Mouse (Mus musculus) midbrain, embryonic 15.5 days (tissue): ENCODE data around the gene Ntmt1. TPM values are rescaled to one million over a fixed set of nuclear protein-coding genes. Genes with fewer than 3 reads are reported as not detected.

ENCODE experiments used
- ATAC-seq: fragments of 200-750 bp; cut with Nextera tagmentation; replicated peaks from 2 replicates; pipeline ENCODE4 v1.8.0; 2017; ENCODE audit warnings: moderate TSS enrichment
- H3K27ac ChIP-seq: fragments of 300-500 bp; sonication (generic); 2 replicates; pipeline ENCODE4 v1.5.1; 2015; ENCODE audit warnings: mild to moderate bottlenecking, inconsistent platforms
- H3K27me3 ChIP-seq: fragments of 300-500 bp; sonication (generic); replicated peaks from 2 replicates; pipeline ENCODE4 v1.6.1; 2015; ENCODE audit warnings: inconsistent platforms
- H3K36me3 ChIP-seq: fragments of 300-500 bp; sonication (generic); replicated peaks from 2 replicates; pipeline ENCODE4 v1.6.1; 2015; ENCODE audit warnings: inconsistent platforms
- H3K4me1 ChIP-seq: fragments of 300-500 bp; sonication (generic); 2 replicates; pipeline ENCODE4 v1.6.1; 2015; ENCODE audit warnings: inconsistent platforms
- H3K4me2 ChIP-seq: fragments of 300-500 bp; sonication (generic); 2 replicates; pipeline ENCODE4 v1.6.1; 2015; ENCODE audit warnings: inconsistent platforms, mild to moderate bottlenecking, moderate library complexity
- H3K4me3 ChIP-seq: fragments of 300-500 bp; sonication (generic); 2 replicates; pipeline ENCODE4 v1.5.1; 2015; ENCODE audit warnings: mild to moderate bottlenecking, inconsistent platforms
- H3K9ac ChIP-seq: fragments of 300-500 bp; sonication (generic); 2 replicates; pipeline ENCODE4 v1.6.1; 2015; ENCODE audit warnings: mild to moderate bottlenecking, inconsistent platforms
- H3K9me3 ChIP-seq: fragments of 300-500 bp; sonication (generic); 2 replicates; pipeline ENCODE4 v1.6.1; 2016; ENCODE audit warnings: inconsistent platforms
- WGBS: fragments of 180-500 bp; shearing (Covaris S2); methylation state at CpG from one replicate; pipeline ENCODE4 v1.1.7; 2015; ENCODE audit warnings: mixed read lengths; 5-methylcytosine and 5-hydroxymethylcytosine counted together
- polyA plus RNA-seq: library from polyadenylated mRNA; unstranded; fragments of >200 nt; fragmentation: Nextera tagmentation; extraction: Ambion mirVana; gene quantifications from 2 replicates; pipeline ENCODE4 v1.2.1, GENCODE M21; 2015

Gene Ntmt1
- polyA plus RNA-seq, 1 experiment from 2014 or later = 122 TPM

DNA sequence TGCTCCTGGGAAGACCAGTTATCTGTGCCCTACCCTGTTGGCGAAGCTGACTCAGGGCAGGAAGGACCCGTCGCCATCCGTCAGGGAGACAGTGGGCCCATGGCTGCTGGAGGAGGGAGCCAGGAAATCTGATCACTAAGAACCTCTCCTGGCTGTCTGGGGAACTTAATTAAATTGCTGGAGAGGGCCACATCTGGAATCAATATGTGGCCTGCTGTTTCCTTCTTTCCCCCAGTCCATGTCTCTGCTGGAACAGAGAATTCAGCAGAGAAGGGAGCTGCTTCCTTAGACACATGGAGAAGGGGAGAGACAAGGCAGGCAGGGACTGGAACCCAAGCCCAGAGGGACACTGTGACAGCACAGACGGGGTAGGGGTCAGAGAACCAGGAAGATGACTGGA lies 26.0 kb downstream of the Ntmt1 start:
- Histone ChIP-seq H3K4me2 (no peak overlapping the region), H3K4me3 (no peak overlapping the region), H3K27ac (no peak overlapping the region), H3K9ac (no peak overlapping the region), H3K4me1 (peaks cover 6% of the 10 kb centered on the region; the same call in 1 of the 2 replicates), H3K27me3 (no peaks in the 10 kb centered on the region), H3K9me3 (no peaks in the 10 kb centered on the region), H3K36me3 (no peaks in the 10 kb centered on the region)
- 65% methylated on average over 5 of the region's 5 CpGs for WGBS
- no peak for ATAC-seq

DNA sequence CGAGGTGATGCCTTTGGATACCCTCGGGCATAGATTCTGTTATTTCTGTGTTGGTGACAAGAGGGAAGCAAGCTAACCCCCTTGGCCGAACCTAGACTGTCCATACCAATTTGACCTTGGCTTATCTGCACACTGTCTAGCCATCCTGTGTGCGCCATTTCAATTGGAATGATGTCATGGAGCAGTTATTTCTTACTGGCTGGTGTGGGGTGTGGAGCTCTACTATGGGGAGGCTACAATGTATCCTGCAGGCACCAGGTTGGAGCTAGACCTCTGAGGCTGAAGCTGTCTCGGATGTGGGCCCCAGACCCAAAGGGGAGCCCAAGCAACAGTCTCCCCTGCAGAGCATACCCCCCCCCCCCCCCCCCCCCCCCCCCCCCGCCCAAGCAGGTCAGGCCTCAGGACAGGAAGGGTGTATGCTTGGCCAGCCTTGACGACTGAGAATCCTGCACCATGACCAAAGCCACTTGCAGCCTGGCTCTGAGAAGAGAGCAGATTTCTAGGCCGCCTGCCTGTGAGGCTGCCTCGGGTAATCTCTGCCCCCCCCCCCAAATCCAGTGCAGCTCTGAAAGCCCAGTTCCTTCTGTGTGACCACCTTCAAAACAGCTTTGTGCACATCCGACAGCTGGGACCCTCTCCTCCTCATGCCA lies 26.9 kb downstream of the Ntmt1 start, which contains the start of gene Prrx2:
Prrx2 (plus strand) TSS at position 600 of the 650 bp plus-strand sequence.
- Histone ChIP-seq H3K9me3 (no peaks in the 10 kb centered on the region), H3K4me2 (no peak within 1 kb of the TSS), H3K4me3 (no peak within 1 kb of the TSS), H3K36me3 (no peaks in the 10 kb centered on the region), H3K4me1 (peaks cover 6% of the 10 kb centered on the region; the same call in 1 of the 2 replicates), H3K27ac (no peak within 1 kb of the TSS), H3K27me3 (no peaks in the 10 kb centered on the region), H3K9ac (no peak within 1 kb of the TSS)
- 63% methylated on average over 9 of the region's 10 CpGs for WGBS
- no peak for ATAC-seq

DNA sequence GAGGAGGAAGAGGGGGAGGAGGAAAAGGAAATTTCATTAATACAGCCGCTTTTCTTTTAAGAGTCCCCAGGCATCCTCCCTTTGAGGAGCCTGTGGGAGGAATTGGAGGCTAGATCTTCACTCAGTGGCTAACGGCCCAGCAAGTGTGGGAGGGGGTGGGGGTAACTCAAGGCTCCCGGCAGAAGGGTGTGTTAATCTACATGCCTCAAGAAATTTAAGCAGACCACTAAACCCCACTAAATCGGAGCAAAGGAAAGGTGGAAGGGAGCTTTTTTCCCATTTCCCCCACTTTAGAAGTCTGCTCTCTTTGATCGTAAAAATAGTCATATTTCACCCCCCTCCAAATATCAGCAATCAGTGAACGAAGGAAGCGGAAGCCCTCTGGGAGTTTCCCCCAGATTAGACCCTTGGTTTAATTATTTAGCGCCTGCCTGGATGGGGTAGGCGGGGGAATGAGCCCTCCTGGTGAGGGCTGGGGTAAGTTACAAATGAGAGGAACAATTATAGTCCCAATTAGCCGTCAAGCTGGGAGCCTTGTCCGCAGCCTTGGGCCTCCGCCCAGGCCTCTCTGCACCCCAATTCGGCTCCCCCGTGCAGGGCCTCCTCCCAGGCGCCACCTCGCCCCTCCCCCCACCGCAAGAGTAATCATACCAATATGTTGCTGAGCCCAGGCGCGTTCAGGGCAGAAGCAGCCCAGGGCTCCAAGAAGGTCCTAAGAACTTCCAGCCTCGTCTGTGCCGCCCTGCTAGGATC lies 28.8 kb downstream of the Ntmt1 start:
- Histone ChIP-seq H3K4me2 (peak overlapping the region; percentile 6; the same call in 1 of the 2 replicates), H3K9me3 (no peaks in the 10 kb centered on the region), H3K27me3 (no peaks in the 10 kb centered on the region), H3K36me3 (no peaks in the 10 kb centered on the region), H3K27ac (no peak overlapping the region), H3K4me3 (no peak overlapping the region), H3K4me1 (peaks cover 6% of the 10 kb centered on the region; the same call in 1 of the 2 replicates), H3K9ac (no peak overlapping the region)
- no peak for ATAC-seq
- WGBS = 16% methylated on average over 21 of the region's 21 CpGs

DNA sequence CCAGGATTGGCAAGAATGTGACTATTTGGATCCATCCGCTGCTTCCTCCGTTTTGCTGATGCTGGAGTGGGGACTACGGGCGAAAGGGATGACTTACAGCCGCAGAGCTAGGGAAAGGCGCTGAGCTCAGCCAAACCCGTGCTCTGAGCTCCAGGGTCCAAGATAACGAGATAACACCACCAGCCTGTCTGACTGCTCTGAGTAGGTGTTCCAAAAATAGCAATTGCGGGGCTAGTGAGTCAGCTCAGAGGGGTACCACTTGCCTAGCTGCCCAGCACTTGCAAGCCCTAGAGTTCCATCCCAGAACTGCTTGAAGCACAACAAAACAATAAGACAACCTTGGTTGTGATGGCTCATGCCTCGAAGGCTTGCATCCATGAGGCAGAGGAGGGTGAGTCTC lies 35.0 kb downstream of the Ntmt1 start:
- ATAC-seq = no peak
- H3K27me3 ChIP-seq = peaks cover 25% of the 10 kb centered on the region
- no peak overlapping the region for H3K9ac ChIP-seq
- 60% methylated on average over 10 of the region's 10 CpGs for WGBS
- no peak overlapping the region for H3K4me2 ChIP-seq
- no peak overlapping the region for H3K27ac ChIP-seq
- H3K4me1 ChIP-seq = peaks cover 7% of the 10 kb centered on the region
- no peaks in the 10 kb centered on the region for H3K9me3 ChIP-seq
- no peaks in the 10 kb centered on the region for H3K36me3 ChIP-seq
- no peak overlapping the region for H3K4me3 ChIP-seq

DNA sequence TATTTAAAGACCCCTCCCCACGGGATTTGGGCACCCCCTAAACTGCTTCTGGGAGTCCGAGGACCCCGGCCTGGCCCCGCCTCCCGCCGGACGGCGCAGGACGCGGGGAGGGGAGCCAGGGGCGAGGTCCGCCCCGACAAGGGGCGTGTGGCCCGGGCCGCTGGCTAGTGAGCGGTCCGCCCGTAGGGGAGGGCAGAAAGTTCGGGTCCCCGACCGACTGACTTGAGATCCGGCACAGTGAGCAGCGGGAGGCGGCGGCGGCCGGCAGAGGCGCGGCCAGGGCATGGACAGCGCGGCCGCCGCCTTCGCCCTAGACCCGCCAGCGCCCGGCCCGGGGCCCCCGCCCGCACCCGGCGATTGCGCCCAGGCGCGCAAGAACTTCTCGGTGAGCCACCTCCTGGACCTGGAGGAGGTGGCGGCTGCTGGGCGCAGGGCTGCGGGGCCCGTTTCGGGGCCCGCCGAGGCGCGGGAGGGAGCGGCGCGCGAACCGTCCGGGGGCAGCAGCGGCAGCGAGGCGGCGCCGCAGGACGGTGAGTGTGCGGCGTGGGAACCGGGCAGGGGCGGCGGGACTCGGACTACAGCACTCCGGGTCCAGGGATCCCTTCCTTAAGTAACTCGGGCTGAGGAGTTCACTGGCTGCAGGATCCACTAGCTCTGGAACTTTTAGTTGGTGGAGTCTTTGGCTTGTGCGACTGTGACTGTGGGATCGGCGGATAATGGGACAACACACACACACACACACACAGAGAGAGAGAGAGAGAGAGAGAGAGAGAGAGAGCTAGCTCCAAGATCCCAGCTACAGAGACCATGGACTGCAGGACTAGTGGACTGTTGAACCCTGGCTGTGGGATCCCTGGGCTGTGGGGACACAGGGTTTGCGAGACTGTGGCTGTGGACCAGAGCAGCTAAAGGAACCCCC lies 37.8 kb downstream of the Ntmt1 start:
- Histone ChIP-seq H3K36me3 (no peaks in the 10 kb centered on the region), H3K9me3 (no peaks in the 10 kb centered on the region), H3K27ac (no peak overlapping the region), H3K4me2 (peak overlapping the region; percentile 74), H3K4me3 (peak overlapping the region; percentile 41), H3K9ac (peak overlapping the region; percentile 37; the same call in 1 of the 2 replicates), H3K27me3 (peaks cover 25% of the 10 kb centered on the region), H3K4me1 (peaks cover 7% of the 10 kb centered on the region)
- 1% methylated on average over 73 of the region's 80 CpGs for WGBS
- ATAC-seq = no peak

DNA sequence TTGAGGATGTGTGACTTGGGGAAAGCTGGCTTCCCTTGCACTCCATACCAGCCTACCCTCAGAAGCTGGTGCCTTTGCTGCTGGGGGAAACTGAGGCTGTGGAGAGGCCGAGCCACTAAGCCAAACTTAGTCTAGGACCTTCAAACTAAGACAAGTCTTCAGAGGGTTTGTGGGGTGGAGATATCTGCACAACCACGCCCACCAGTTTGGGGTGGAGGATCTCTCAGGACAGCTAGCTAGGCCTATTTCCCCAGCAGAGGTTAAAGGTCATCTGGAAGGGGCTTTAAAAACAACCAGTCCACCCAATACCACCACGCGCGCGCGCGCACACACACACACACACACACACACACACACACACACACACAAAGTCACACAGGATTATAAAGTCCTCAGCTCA lies 38.6 kb downstream of the Ntmt1 start:
- Histone ChIP-seq H3K4me1 (peaks cover 7% of the 10 kb centered on the region), H3K9ac (no peak overlapping the region), H3K27ac (no peak overlapping the region), H3K27me3 (peaks cover 25% of the 10 kb centered on the region), H3K4me3 (no peak overlapping the region), H3K9me3 (no peaks in the 10 kb centered on the region), H3K4me2 (no peak overlapping the region), H3K36me3 (no peaks in the 10 kb centered on the region)
- 82% methylated on average over 8 of the region's 8 CpGs for WGBS
- ATAC-seq = no peak

DNA sequence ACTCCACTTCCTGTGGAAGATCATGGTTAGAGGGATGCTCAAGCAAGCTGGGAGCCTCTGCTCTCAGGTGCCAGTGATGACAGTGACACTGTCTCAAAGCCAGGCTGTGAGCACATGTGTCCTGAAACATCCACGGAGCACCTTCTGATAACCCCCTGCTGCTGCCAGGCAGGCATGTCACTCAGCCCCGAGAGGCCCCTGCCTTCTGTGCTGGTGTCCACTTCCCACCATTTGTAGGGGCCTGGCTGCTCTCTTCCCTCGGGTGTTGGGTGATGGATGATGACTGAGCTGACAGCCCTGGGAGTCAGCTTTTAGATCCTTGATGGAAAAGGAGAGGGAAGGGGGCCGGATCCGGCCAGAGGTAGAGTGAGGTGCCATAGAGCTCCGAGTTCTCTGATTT lies 39.1 kb downstream of the Ntmt1 start:
- peaks cover 25% of the 10 kb centered on the region for H3K27me3 ChIP-seq
- no peak overlapping the region for H3K9ac ChIP-seq
- no peak overlapping the region for H3K4me2 ChIP-seq
- H3K4me1 ChIP-seq = peaks cover 7% of the 10 kb centered on the region
- no peak overlapping the region for H3K27ac ChIP-seq
- H3K9me3 ChIP-seq = no peaks in the 10 kb centered on the region
- no peak for ATAC-seq
- WGBS = 49% methylated on average over 6 of the region's 6 CpGs
- no peak overlapping the region for H3K4me3 ChIP-seq
- no peaks in the 10 kb centered on the region for H3K36me3 ChIP-seq

DNA sequence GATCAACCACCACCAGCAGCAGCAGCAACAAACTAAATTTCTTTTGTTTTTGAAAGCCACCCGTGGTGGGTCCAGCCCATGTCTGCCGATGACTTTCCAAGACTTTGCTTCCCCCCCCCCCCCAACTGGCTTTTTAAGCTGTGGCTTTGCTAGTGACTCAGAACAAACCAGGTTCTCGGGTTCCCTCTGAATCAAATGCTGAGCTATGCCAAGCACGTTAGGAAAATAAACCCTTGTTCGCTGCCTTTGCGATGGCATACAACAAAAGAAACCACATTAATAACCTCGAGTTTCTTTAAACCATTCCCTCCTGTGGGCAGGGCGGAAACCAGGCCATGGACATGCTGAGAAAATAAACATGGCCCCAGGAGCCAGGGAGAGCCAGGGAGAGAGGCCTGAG lies 40.6 kb downstream of the Ntmt1 start:
- 69% methylated on average over 8 of the region's 8 CpGs for WGBS
- Histone ChIP-seq H3K9ac (no peak overlapping the region), H3K4me1 (peaks cover 18% of the 10 kb centered on the region), H3K4me3 (no peak overlapping the region), H3K27me3 (peaks cover 25% of the 10 kb centered on the region), H3K36me3 (no peaks in the 10 kb centered on the region), H3K4me2 (no peak overlapping the region), H3K27ac (no peak overlapping the region), H3K9me3 (no peaks in the 10 kb centered on the region)
- ATAC-seq = no peak

DNA sequence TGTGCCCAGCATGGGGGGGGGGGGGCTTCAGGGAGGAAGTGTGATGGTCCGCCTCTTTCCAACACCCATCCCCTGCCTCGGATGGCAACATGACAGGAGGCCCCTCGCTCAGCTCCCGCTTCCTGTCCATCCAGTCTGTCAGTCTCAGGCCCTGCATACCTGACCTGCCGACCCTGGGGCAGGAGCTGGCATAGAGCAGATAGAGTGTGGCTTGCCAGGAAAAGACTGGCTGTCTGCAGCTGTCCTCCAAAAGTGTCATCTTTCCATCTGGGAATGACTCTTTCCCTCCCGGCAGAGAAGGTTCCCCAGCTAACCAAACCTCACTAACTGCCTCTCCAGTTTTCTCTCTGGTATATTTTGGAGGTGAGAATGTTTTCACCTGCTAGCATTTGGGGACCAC lies 43.0 kb downstream of the Ntmt1 start:
- no peaks in the 10 kb centered on the region for H3K9me3 ChIP-seq
- H3K9ac ChIP-seq = no peak overlapping the region
- ATAC-seq = no peak
- H3K27me3 ChIP-seq = peaks cover 12% of the 10 kb centered on the region
- H3K36me3 ChIP-seq = no peaks in the 10 kb centered on the region
- WGBS = 59% methylated on average over 5 of the region's 6 CpGs
- H3K4me3 ChIP-seq = no peak overlapping the region
- H3K4me2 ChIP-seq = no peak overlapping the region
- no peak overlapping the region for H3K27ac ChIP-seq
- H3K4me1 ChIP-seq = peaks cover 11% of the 10 kb centered on the region

DNA sequence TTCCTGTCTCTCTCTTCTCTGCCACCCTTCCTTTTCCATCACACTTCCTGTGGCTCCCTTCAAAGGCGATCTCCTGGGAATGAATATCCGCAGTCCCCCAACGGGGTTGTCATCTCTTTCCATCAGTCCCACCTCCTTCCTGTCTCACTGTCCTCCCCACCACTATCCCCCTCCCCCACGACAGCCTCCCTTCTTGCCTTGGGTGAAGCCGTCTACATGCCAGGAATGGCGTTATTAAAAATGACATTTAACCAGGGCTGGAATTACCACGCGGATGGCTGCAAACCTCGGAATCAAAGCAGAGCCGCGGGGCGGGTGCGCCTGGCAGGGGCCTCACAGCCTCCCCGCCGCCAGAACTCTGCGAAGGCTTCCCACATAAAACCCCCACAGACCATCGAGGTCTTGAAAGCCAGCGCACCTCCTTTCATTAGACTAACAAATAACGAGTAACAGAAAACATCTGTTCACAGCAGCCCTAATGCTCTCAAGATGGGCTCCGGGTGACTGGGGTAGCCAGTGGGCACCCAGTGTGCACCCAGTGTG lies 45.2 kb downstream of the Ntmt1 start:
- H3K9ac ChIP-seq = no peak overlapping the region
- H3K27me3 ChIP-seq = no peaks in the 10 kb centered on the region
- H3K4me2 ChIP-seq = no peak overlapping the region
- H3K27ac ChIP-seq = no peak overlapping the region
- no peaks in the 10 kb centered on the region for H3K36me3 ChIP-seq
- no peak overlapping the region for H3K4me3 ChIP-seq
- 36% methylated on average over 20 of the region's 20 CpGs for WGBS
- H3K9me3 ChIP-seq = no peaks in the 10 kb centered on the region
- no peak for ATAC-seq
- H3K4me1 ChIP-seq = peaks cover 18% of the 10 kb centered on the region

DNA sequence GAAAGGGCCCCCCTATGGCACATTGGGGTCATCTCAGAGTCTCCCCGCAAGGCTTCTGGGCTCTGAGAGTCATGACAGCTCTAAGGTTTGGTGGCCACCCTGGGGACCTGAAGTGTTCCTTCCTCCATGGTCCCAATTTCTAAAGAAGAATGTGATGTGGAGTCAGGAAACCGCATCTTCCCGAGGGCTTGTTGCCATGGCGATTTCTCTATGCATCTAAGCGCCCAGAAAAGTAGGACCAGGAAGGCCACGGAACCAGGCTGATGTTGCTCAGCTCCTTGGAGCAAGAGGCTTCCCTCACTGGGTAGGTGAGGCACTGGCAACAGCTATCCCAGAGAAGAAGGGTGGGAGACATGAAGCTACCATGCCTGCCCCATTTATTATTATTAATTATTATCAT lies 49.5 kb downstream of the Ntmt1 start:
- Histone ChIP-seq H3K36me3 (no peaks in the 10 kb centered on the region), H3K4me1 (peaks cover 21% of the 10 kb centered on the region), H3K4me3 (no peak overlapping the region), H3K9ac (no peak overlapping the region), H3K27me3 (no peaks in the 10 kb centered on the region), H3K4me2 (no peak overlapping the region), H3K9me3 (no peaks in the 10 kb centered on the region), H3K27ac (no peak overlapping the region)
- 39% methylated on average over 6 of the region's 6 CpGs for WGBS
- no peak for ATAC-seq

DNA sequence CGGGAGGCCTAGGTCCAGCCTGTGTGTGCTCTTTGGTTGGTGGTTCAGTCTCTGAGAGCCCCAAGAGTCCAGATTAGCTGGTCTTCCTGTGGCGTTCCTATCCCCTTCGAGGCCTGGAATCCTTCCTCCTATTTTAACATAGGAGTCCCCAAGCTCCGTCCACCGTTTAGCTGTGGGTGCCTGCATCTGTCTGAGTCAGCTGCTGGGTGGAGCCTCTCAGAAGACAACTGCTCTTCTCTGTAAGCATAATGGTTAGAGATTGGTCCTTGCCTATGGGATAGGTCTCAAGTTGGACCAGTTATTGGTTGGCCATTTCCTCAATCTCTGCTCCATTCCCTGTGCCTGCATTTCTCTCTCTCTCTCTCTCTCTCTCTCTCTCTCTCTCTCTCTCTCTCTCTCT lies 52.2 kb downstream of the Ntmt1 start:
- Histone ChIP-seq H3K4me3 (no peak overlapping the region), H3K9ac (no peak overlapping the region), H3K9me3 (no peaks in the 10 kb centered on the region), H3K4me1 (peaks cover 9% of the 10 kb centered on the region), H3K4me2 (no peak overlapping the region), H3K36me3 (no peaks in the 10 kb centered on the region), H3K27ac (no peak overlapping the region), H3K27me3 (no peaks in the 10 kb centered on the region; the same call in 1 of the 2 replicates)
- no peak for ATAC-seq
- 69% methylated on average over 5 of the region's 5 CpGs for WGBS
